Mouse (Mus musculus): ENCODE data around the gene Cpt1c.

Cpt1c gene

DNA sequence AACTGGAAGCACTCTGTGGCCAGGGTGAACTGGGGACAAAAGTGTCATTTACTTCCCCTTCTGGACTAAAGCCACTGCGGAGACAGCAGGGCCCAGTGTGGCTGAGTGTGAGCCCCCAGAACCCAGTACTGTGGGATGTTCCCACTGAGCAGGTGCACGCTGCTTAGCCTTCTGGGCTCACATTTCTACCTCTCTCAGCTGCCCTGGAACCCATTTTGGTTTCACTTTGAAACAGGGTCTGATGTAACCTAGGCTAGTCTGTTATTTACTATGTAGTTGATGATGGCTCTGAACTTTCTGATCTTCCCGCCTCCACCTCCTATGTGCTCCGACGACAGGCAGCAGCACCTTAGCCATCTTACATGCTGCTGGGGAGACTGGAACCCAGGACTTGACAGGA lies 11.8 kb downstream of the Cpt1c start:
- DNase-seq (ENCODE audit: low read depth, low spot score), result no peak

DNA sequence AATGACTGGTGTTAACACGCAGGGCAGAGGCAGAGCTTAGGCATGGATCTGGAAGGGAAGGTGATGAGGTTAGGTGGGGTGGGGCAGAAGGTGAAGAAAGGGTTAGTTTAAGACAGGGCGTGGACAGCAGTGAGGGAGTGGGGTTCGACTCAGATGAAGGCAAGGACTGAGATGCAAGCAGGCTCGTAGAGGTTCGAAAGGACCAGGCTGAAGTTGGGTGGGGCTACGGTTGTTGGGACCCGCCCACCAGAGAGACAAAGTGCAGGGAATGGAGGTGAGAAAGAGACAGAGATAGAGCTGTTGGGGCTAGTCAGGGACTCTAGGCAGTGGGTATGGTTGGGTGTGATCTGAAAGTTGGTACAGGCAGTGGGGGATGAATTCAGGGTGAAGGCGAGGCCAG lies 12.3 kb downstream of the Cpt1c start:
- no peak for DNase-seq (ENCODE audit: low read depth, low spot score)

DNA sequence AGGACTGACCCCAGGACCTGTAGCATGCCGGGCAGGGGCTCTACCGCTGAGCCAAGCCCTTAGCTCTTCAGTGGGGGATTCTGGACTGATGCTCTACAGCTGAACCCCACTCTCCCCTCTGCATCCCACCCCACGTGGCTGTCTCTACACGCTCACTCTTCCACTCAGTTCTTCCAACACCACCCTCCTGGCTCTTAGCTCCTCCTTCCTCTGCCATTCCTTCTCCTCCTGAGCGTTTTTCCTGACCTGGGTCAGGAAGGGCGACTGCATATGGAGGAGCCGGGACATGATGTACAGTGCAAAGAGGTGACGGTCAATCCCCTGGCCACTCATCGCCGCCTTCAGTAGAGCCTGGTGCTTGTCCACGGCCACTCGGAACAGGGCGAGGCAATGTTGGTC lies 14.1 kb downstream of the Cpt1c start:
- no peak for DNase-seq (ENCODE audit: low read depth, low spot score)

DNA sequence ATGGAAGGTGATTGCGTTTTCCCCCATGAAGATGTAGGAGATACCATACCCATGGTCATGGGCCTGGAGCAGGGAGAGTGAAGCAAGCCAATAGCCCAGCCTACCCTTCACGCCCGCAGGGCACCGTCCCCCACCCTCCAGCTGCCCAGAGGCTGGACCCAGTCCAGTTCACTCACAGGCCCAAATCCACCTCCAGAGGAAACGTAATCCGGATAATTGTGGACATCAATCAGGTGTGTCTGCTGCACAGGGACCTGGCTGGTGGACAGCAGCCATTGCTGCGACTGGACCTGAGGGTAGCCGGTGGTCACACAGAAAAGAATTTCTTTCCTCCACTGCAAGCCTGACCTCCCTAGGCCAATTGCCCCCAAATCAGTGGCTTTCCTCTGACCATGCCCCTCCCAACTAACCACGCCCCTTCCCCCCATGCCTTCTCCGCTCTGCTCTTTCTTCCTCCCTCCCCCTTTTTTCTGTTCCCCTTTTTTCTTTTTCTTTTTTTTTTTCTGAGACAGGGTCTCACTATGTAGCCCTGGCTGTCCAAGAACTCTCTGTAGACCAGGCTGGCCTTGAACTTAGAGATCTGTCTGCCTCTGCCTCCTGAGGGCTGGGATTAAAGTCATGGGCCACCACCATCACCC lies 14.7 kb downstream of the Cpt1c start:
- no peak for DNase-seq (ENCODE audit: low read depth, low spot score)

DNA sequence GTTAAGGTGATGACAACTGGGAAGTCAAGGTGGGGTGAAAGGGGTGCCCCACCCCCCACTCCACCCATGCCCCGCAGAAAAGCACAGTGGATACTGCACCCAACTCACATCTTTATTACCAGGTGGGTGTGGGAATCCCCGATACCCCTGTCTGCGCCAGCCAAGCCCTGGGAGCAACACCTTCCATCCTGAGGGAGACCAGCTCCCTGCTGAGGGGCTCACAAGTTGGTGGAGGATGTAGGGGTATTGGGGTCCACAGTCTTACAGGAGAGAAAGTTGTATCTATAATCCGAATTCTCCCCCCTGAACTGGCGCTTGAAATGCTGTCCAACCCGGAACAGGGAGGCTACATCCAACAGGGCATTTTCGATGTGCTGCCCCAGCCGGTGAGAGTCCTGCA lies 15.4 kb downstream of the Cpt1c start:
- no peak for DNase-seq (ENCODE audit: low read depth, low spot score)

DNA sequence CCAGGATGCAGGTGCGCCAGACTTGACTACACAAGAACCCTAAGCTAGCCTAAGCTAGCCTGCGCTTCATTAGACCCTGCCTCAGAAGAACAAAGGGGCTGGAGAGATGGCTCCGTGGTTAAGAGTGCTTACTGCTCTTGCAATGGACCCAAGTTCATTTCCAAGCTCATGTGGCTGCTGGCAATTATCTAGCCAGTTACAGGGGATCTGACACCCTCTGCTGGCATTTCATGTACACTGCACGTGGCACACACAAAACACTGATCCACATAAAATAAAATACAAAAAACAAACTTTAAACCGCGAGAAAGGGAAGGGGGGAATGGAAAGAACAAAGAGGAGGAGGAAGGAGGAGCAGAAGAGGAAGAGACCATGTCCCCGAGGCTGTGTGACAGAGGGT lies 16.4 kb downstream of the Cpt1c start:
- DNase-seq (ENCODE audit: low read depth, low spot score), result no peak

DNA sequence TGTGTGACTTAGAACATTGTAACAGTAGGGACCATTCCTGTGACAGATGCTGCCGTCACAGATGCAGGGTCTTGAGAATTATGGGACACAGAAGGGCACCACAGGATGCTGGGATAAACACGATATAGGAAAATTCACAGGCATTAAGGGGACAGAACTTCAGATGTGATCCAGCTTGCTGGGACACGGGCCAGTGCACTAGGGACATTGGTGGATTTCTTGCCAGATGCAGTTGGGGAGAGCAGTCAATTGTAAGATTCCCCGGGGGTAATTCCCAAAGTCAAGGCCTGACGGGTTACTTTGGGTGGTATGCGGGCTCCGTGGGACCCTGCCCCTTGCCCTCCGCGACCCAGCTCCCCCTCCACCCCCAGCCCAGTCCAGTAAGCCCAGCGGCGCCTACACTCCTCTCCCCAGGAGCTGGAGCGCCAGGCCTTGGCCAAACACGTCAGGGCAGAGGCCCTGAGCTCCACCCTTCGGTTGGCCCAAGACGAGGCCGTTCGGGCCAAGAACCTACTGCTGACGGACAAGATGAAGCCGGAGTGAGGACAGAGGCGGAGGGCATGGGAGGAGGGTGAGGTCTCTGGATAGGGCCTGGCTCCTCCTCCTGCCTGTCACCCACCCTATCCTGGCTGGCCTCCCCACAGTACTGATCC lies 17.3 kb downstream of the Cpt1c start:
- DNase-seq (ENCODE audit: low read depth, low spot score), result no peak

DNA sequence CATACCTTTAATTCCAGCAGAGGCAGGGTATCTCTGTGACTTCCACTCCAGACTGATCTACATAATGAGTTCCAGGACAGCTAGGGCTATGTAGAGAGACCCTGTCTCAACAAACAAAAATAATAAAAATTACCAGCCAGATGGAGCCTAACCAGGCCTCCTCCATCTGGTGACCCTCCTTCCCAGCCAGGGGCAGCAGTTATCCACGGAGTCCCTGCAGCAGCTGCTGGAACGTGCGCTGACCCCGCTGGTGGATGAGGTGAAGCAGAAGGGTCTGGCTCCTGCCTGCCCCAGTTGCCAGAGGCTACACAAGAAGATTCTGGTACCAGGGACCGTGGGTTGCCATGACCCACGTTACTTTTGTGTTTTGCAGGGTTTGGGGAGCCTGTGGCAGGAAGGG lies 18.4 kb downstream of the Cpt1c start:
- no peak for DNase-seq (ENCODE audit: low read depth, low spot score)

DNA sequence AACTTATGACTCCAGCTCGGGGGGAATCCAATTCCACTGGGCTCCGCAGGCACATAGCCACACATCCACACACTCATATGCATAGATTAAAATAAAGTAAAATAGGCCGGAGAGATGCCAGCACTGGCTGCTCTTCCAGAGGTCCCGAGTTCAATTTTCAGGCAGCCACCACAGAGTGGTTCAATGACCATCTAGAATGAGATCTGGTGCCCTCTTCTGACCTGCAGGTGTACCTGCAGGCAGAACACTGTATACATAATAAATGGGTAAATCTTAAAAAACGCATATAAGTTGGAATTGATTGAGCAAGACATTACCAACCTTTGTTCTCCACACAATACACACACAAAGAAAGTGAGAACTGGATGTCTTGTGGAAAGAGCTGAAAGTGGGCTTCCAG lies 19.0 kb downstream of the Cpt1c start:
- no peak for DNase-seq (ENCODE audit: low read depth, low spot score)

DNA sequence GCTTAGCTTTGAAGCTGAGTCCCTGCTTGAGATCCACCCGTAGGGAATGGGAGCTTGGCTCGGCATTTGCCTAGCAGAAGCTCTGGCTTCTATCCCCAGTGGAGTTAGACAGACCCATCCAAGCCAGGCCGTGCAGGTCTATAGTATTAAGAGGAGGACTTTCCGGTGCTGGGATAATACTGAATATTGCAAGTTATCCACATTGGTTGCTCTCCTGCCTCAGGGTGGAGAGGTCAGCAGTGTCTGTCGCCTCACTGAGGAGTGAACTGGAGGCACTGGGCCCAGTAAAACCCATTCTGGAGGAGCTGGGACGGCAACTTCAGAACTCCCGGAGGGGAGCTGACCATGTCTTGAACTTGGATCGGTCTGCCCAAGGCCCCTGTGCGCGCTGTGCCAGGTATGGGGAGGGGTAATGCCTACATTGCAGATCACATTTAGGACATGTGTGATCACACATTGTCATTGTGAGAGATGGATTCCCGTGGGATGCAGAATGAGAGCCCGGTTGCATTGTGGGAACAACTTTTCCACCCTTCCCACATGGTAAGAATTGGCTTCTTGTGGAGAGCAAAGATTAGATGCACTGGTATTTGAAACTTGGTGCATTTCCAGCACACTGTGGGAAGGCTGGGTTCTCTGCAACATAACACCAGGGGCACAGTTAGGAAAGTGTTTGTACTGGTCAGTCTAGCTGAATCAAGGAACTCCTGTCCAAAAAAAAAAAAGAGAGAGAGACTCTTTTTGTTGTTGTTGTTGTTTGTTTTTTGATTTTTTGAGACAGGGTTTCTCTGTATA lies 20.4 kb downstream of the Cpt1c start:
- no peak for DNase-seq (ENCODE audit: low read depth, low spot score)

DNA sequence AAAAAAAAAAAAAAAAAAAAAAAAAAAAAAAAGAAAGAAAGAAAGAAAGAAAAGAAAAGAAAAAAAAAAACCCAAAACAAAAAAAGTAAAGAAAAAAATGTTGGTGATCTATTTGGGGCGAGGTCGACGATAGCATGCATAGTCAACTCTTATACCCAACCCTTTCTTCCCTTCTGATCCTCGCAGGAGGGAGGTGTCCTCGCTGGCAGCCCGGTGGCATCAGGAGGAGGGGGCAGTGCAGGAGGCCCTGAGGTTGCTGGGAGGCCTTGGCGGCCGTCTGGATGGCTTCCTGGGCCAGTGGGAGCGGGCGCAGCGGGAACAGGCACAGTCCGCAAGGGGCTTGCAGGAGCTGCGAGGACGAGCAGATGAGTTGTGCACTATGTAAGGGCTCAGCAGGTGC lies 21.1 kb downstream of the Cpt1c start:
- DNase-seq (ENCODE audit: low read depth, low spot score), result no peak

DNA sequence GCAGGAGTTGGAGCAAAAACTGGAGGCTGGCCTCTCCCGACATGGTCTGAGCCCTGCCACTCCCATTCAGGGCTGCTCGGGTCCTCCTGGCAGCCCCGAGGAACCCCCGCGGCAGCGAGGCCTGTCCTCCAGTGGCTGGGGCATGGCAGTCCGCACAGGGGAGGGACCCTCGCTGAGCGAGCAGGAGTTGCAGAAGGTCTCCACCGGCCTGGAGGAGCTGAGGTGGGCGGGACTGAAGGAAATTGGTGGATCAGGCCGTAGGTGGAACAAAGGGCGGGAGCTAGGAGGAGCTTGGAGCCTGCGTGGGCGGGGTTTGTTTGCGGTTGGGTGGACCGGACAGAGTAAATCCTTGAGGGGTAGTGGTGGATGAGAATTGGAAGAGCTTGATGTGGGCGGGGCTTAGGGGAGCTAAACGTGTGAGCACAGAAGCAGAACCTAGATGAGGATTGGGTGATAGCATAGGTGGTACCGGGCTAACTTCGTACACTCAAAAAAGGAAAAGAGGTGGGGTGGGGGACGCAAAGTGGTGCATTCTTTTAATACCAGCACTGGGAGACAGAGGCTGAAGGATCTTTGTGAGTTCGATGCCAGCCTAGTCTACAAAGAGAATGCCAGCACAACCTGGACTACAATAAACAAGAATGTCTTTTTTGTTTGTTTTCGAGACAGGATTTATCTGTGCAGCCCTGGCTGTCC lies 21.9 kb downstream of the Cpt1c start:
- DNase-seq (ENCODE audit: low read depth, low spot score), result peak; percentile 87

DNA sequence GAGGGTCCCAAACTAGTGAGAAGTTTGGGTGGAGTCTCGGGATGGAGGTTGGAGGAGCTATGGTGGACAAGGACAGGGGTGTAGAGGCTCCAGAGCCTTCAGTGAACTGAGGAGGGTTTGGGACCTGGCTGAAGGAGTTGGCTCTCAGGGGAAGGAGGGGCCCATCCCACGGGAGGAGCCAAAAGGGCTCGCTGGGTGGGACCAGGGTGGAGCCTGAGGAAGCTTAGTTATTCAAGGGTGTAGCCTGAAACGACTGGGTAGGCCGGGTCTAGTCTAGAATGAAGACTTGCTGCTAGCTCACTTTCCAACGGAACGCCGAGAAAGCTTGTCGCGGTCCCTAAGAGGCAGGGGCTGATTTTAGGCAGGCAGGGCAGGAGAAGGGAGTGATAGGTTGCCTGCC lies 22.7 kb downstream of the Cpt1c start:
- DNase-seq (ENCODE audit: low read depth, low spot score), result no peak

DNA sequence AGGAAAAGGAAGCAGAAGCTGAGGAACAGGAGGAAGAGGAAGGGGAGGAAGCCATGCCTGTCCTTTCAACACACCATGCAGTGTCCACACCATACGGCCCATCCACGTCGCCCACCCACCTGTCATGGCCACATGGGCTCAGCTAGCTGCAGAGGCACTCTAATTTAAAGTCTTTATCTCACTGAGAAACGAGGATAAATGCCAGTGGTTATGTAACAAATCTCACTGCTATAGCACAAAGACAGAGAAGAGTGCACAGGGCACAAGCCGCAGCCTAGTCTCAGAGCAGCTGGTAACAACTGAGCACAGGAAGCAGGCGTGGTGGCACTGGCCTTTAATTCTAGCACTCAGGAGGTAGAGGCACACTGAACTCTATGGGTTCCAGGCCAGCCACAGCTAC lies 24.7 kb downstream of the Cpt1c start:
- no peak for DNase-seq (ENCODE audit: low read depth, low spot score)

DNA sequence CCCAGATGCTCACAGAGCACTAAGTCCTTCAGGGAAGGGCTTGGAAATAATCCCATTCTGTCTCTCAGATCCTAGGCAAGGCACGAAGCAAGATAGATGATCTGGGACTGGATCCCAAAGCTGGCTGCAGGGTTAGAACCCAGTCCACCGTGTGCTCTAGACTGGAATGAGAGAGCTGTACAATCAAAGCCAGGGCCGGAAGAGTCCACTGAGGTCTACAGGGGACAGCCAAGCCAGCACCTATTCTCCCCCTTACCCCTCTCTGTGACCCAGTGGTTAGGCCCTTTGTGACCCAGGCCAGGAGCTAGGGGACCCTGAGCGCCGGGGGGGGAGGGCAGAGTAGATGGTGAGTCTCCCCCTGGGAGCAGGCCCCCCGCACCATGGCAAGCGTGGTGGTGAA lies 31.7 kb downstream of the Cpt1c start, which contains the start of gene Tsks:
Tsks (plus strand) TSS at position 301 of the 400 bp plus-strand sequence.
- DNase-seq (ENCODE audit: low read depth, low spot score), result no peak

DNA sequence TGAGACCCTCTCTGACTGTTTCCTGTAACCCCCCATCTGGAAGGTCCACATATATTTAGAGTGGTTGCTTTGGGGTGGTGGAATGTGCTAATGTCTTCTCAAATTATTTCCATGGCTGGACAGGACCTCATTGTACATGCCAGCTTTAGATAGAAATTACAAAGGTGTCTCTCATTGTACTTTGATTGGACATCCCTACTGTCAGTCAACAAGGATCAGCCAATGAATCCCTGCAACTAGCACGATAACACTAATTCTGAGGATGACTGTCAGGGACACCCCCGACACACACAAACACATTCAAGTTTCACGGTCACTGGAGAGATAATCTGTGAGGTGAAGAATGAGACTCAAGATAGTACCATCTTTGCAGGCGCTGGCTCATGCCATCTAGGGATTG lies 36.0 kb downstream of the Cpt1c start:
- DNase-seq (ENCODE audit: low read depth, low spot score), result no peak

DNA sequence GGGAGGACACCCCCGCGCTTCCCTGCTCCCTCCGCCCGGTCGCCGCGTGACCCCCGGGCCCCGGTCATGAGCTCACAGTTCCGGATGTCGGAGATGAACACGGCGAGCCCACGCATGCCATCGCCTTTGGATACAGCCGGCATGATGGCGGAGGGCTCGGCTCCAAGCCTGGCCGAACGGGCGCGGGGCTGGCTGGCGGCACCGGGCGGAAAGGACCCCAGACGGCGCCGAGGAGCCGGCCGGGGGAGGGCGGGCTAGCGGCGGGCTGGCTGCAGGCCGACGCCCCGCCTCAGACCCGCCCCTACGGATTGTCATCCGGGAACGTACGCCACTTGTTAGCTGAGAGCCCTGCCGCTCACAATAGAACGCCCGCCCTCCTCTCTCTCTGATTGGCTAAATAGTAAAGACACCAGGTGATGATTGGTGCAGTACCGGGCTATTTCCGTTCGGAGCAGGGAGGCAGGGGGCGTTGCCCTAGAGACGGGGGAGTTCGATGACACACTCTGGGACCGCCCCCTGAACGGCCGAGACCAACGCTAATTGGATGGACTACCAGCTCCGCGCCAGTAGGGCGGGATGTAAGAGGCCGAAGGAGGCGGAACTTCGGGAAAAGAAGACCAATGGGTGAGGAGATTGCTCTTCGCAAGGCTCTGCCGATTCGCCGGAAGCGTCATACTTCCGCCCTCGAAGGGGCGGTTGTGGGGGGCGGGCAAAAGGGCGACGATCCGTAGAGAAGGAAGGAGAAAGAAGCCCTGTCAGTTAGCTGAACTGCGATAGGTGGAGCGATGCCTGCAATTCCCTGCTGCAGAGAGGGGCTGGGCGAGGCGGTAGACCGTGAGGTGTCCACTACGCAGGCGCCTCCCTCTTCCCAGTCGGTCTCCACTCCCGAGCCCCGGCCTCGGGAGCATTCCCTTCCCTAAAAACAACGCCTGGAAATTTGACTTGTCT lies 45.2 kb downstream of the Cpt1c start, which contains the start of gene Ap2a1:
Ap2a1 (minus strand) TSS at position 293 of the 948 bp plus-strand sequence.
- peak; percentile 100 for DNase-seq (ENCODE audit: low read depth, low spot score)

DNA sequence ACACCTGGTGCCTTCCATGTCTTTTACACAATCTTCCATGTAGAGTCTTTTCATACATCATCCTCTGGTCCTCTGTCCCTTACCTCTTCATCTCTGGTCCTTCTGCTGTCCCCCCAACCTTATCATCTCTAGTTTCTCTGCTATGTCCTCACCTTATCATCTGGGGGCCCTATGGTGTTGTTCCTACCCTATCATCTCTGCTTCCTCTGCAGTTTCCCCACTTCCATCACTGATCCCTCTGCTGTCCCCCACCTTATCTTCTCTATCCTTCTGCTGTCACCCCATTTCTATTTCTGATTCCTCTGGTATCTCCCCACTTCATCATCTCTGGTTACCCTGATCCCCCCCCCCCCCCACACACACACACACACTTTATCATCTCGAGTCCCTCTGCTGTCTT lies 46.1 kb downstream of the Cpt1c start:
- DNase-seq (ENCODE audit: low read depth, low spot score), result no peak

DNA sequence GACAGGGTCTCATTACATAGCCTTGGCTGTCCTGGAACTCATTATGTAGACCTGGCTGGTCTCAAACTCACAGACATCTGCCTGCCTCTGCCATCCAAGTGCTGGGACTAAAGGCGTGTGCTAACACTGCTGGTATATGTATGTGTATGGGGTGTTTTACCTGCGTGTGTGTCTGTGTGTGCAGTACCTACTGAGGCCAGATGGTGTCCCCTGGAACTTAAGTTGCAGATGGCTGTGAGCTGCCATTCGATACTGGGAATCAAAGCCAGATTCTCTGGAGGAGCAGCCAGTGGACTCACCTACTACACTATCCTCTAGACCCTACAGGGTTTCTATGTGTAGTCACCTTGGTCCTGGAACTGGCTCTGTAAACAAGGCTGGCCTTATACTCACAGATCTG lies 49.2 kb downstream of the Cpt1c start:
- no peak for DNase-seq (ENCODE audit: low read depth, low spot score)

DNA sequence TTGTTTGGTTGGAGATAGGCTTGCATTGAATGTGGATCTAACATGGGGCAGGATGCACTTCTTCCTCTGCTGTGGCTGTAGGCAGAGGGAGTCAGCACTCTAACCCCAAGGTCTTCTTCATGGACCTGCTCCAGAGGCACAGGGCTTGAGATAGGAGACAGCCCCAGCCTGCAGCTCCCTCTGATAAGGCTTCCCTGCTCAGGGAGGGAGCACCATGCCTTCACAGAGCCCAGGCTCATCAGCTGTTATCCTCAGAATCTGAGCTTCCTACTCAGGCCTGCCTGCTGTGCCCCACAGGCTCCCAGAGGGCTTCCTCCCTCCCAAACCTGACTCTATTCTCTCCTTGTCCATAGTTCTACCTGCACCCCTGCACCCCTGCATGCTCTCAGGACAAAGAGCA lies 52.1 kb downstream of the Cpt1c start:
- no peak for DNase-seq (ENCODE audit: low read depth, low spot score)

DNA sequence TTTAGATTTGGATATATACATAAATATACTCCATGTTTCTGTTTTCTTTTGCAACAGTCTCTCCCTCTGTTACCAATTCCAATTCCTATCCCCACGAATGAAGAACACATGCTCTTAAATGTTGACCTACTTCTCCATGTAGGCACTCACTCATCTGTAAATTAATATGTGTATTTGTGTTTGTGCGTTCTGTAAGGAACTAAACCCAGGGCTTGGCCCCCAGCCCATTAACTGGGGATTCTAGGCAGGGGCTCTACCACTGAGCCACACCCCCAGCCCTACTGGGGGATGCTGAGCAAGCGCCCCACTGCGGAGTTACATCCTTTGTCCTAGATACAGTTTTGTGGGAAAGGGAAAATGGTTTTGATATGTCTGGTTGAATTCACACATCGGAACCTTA lies 55.5 kb downstream of the Cpt1c start:
- no peak for DNase-seq (ENCODE audit: low read depth, low spot score)

Data from telencephalon, adult 2 months (tissue).